Mouse (Mus musculus) heart, embryonic 14.5 days (tissue): Measurements from ENCODE around the gene Maml3. TPM values are rescaled to one million over a fixed set of nuclear protein-coding genes. Genes with fewer than 3 reads are reported as not detected.

ENCODE experiments used
- ATAC-seq: fragments of 200-750 bp; cut with Nextera tagmentation; 2 replicates; pipeline ENCODE4 v1.8.0; 2017; ENCODE audit warnings: low read depth, moderate TSS enrichment; ENCODE audit not compliant: insufficient number of reproducible peaks, insufficient read depth, low FRiP score
- H3K27ac ChIP-seq, 2 experiments: fragments of 200-500 bp in 1 of 2; fragments of 300-500 bp in 1 of 2; sonication (generic) in 1 of 2; replicated peaks in 1 of 2; 2 replicates each; pipeline ENCODE4 v1.5.1; 2012 to 2014; ENCODE audit warnings: low read depth in 2 of 2, low read length in 2 of 2, control low read depth in 1 of 2, mild to moderate bottlenecking in 1 of 2, mixed read lengths in 1 of 2; ENCODE audit not compliant: control insufficient read depth in 1 of 2, insufficient read depth in 1 of 2
- H3K27me3 ChIP-seq: fragments of 300-500 bp; sonication (generic); 2 replicates; pipeline ENCODE4 v1.6.1; 2014; ENCODE audit warnings: mild to moderate bottlenecking, low read length, control low read depth; ENCODE audit not compliant: control insufficient read depth, insufficient read depth
- H3K36me3 ChIP-seq: fragments of 300-500 bp; sonication (generic); 2 replicates; pipeline ENCODE4 v1.6.1; 2014; ENCODE audit warnings: mild to moderate bottlenecking, control low read depth, low read length, mixed read lengths; ENCODE audit not compliant: control insufficient read depth, insufficient read depth
- H3K4me1 ChIP-seq, 2 experiments: fragments of 200-500 bp in 1 of 2; fragments of 300-500 bp in 1 of 2; sonication (generic) in 1 of 2; 2 replicates each; pipeline ENCODE4 v1.6.1; 2012 to 2014; ENCODE audit warnings: low read length in 2 of 2, control low read depth in 1 of 2, mixed read lengths in 1 of 2; ENCODE audit not compliant: control insufficient read depth in 2 of 2, insufficient read depth in 2 of 2
- H3K4me2 ChIP-seq: fragments of 300-500 bp; sonication (generic); 2 replicates; pipeline ENCODE4 v1.6.1; 2014; ENCODE audit warnings: mild to moderate bottlenecking, low read length
- H3K4me3 ChIP-seq, 2 experiments: fragments of 200-500 bp in 1 of 2; fragments of 300-500 bp in 1 of 2; sonication (generic) in 1 of 2; 2 replicates each; pipeline ENCODE4 v1.5.1; 2012 to 2014; ENCODE audit warnings: low read length in 2 of 2, mild to moderate bottlenecking in 2 of 2, control low read depth in 1 of 2, low read depth in 1 of 2, moderate library complexity in 1 of 2; ENCODE audit not compliant: control insufficient read depth in 1 of 2, insufficient read depth in 1 of 2
- H3K9ac ChIP-seq: fragments of 300-500 bp; sonication (generic); 2 replicates; pipeline ENCODE4 v1.6.1; 2014; ENCODE audit warnings: mild to moderate bottlenecking, low read length
- H3K9me3 ChIP-seq: fragments of 300-500 bp; sonication (generic); 2 replicates; pipeline ENCODE4 v1.6.1; 2016; ENCODE audit warnings: low read length, control low read depth; ENCODE audit not compliant: control insufficient read depth
- WGBS: fragments of 180-500 bp; shearing (Covaris S2); extraction: QIAGEN DNeasy Blood & Tissue Kit; methylation state at CpG from one replicate; pipeline ENCODE4 v1.1.7; 2014; 5-methylcytosine and 5-hydroxymethylcytosine counted together
- polyA plus RNA-seq: library from polyadenylated mRNA; unstranded; fragments of >200 nt; fragmentation: Nextera tagmentation; extraction: Ambion mirVana; gene quantifications from 2 replicates; pipeline ENCODE4 v1.2.1, GENCODE M21; 2014

Gene Maml3
- polyA plus RNA-seq, 1 experiment from 2014 or later, result 2.9 TPM

DNA sequence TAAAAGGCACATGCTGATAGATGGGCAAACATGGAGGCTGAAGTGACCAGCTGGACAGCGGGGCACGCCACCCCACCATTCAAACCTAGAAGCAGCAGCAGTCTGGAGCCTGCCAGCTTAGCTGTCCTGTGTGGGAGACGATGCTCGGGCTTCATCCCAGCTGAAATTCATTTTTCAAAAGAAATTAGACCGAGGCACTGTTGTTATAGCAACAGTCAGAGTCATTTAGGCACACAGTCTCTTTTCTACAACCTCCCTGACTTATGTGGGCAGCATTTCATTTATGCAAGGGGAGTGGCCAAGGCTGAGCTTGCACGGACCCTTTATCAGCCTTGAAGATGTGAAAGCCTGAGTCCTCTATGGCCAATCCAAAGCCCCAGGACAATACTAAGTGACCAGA is 234.9 kb downstream of the Maml3 start:
- no peak overlapping the region for H3K4me2 ChIP-seq
- no peaks in the 10 kb centered on the region for H3K36me3 ChIP-seq
- H3K27me3 ChIP-seq, result no peaks in the 10 kb centered on the region
- no peak overlapping the region for H3K9ac ChIP-seq
- H3K27ac ChIP-seq, result no peak overlapping the region
- WGBS, result 74% methylated on average over 6 of the region's 6 CpGs
- H3K4me1 ChIP-seq, result peaks cover 7 to 23% of the 10 kb centered on the region in 2 experiments
- ATAC-seq, result no peak
- no peaks in the 10 kb centered on the region for H3K9me3 ChIP-seq
- no peak overlapping the region for H3K4me3 ChIP-seq

- no peaks in the 10 kb centered on the region for H3K9me3 ChIP-seq
- peaks cover 7 to 15% of the 10 kb centered on the region in 2 experiments for H3K4me1 ChIP-seq
- no peaks in the 10 kb centered on the region for H3K27me3 ChIP-seq
- no peak overlapping the region for H3K27ac ChIP-seq
- ATAC-seq, result no peak
- H3K36me3 ChIP-seq, result no peaks in the 10 kb centered on the region
- H3K4me3 ChIP-seq, result no peak overlapping the region
- 33% methylated on average over 5 of the region's 5 CpGs for WGBS
- H3K4me2 ChIP-seq, result no peak overlapping the region
- H3K9ac ChIP-seq, result no peak overlapping the region
These were observed 236.0 kb downstream of the Maml3 start for GRCm38 (mm10) chr3:51868857-51869256.

GRCm38 (mm10) chr3:51866446-51866845 is 238.4 kb downstream of the Maml3 start:
- no peak overlapping the region for H3K9ac ChIP-seq
- H3K4me1 ChIP-seq, result peaks cover 5 to 15% of the 10 kb centered on the region in 2 experiments
- H3K36me3 ChIP-seq, result no peaks in the 10 kb centered on the region
- H3K27ac ChIP-seq, result no peak overlapping the region
- WGBS, result 90% methylated on average over 5 of the region's 5 CpGs
- no peak overlapping the region for H3K4me3 ChIP-seq
- no peak for ATAC-seq
- H3K4me2 ChIP-seq, result no peak overlapping the region
- H3K27me3 ChIP-seq, result no peaks in the 10 kb centered on the region
- no peaks in the 10 kb centered on the region for H3K9me3 ChIP-seq

GRCm38 (mm10) chr3:51861631-51862030 is 243.2 kb downstream of the Maml3 start:
- 85% methylated on average over 9 of the region's 9 CpGs for WGBS
- Histone ChIP-seq H3K27me3 (no peaks in the 10 kb centered on the region), H3K9ac (no peak overlapping the region), H3K4me3 (no peak overlapping the region), H3K36me3 (no peaks in the 10 kb centered on the region), H3K27ac (no peak overlapping the region), H3K9me3 (no peaks in the 10 kb centered on the region), H3K4me1 (no peaks in the 10 kb centered on the region), H3K4me2 (no peak overlapping the region)
- ATAC-seq, result no peak

DNA sequence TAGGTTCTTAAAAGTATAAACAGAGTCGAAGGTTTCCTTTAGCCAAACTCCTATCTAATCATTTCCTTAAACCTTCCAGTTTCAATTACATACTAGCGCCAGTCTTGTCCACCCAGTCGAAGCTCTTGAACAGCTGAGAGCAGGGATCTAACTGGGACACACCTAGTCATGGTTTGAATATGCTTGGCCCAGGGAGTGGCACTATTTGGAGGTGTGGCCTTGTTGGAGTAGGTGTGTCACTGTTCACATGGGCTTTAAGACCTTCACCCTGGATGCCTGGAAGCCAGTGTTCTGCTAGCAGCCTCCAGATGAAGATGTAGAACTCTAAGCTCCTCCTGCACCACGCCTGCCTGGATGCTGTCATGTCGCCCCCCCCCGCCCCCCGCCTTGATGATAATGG is 244.4 kb downstream of the Maml3 start:
- ATAC-seq, result no peak
- no peaks in the 10 kb centered on the region for H3K4me1 ChIP-seq

GRCm38 (mm10) chr3:51859208-51859607 is 245.7 kb downstream of the Maml3 start:
- 70% methylated on average over 2 of the region's 2 CpGs for WGBS
- H3K9me3 ChIP-seq, result no peaks in the 10 kb centered on the region
- ATAC-seq, result no peak
- H3K27me3 ChIP-seq, result no peaks in the 10 kb centered on the region
- no peak overlapping the region for H3K4me3 ChIP-seq
- no peaks in the 10 kb centered on the region; the same call in 1 of the 2 replicates for H3K36me3 ChIP-seq
- no peak overlapping the region for H3K9ac ChIP-seq
- H3K4me2 ChIP-seq, result no peak overlapping the region
- H3K27ac ChIP-seq, result no peak overlapping the region
- no peaks in the 10 kb centered on the region for H3K4me1 ChIP-seq

More for the DNA sequence above, 244.4 kb downstream of the Maml3 start:
- no peak overlapping the region for H3K4me2 ChIP-seq
- H3K36me3 ChIP-seq, result no peaks in the 10 kb centered on the region; the same call in 1 of the 2 replicates
- H3K27me3 ChIP-seq, result no peaks in the 10 kb centered on the region
- no peaks in the 10 kb centered on the region for H3K9me3 ChIP-seq
- no peak overlapping the region for H3K9ac ChIP-seq
- H3K4me3 ChIP-seq, result no peak overlapping the region
- 80% methylated on average over 7 of the region's 7 CpGs for WGBS
- no peak overlapping the region for H3K27ac ChIP-seq

GRCm38 (mm10) chr3:51854152-51854551 is 250.7 kb downstream of the Maml3 start:
- H3K27me3 ChIP-seq, result no peaks in the 10 kb centered on the region
- no peak overlapping the region for H3K4me3 ChIP-seq
- no peak overlapping the region for H3K9ac ChIP-seq
- 85% methylated on average over 10 of the region's 10 CpGs for WGBS
- no peak overlapping the region for H3K27ac ChIP-seq
- no peaks in the 10 kb centered on the region; the same call in 1 of the 2 replicates for H3K36me3 ChIP-seq
- no peaks in the 10 kb centered on the region for H3K9me3 ChIP-seq
- H3K4me2 ChIP-seq, result no peak overlapping the region
- H3K4me1 ChIP-seq, result peaks cover 7% of the 10 kb centered on the region in 2 experiments; a peak in 3 of 4 replicates
- no peak for ATAC-seq

DNA sequence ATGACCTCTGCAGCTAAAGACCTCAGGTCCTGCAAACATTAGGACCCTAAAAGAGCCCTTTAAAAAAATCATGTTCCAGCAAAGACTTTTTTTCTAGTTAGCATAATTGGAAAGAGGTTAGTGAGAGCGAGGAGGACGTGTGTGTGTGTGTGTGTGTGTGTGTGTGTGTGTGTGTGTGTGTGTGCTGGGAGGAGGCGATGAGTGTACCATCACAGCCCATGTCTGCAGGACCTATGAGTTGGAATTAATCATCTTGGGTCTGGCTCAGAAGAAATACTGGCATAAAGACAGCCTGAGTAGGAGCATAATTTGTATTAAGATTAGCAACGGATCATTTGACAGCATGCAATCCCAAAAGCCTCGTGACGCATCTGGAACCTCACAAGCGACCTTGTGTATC is 251.3 kb downstream of the Maml3 start:
- no peak overlapping the region for H3K4me2 ChIP-seq
- no peak for ATAC-seq
- no peaks in the 10 kb centered on the region for H3K27me3 ChIP-seq
- 88% methylated on average over 7 of the region's 7 CpGs for WGBS
- no peak overlapping the region for H3K27ac ChIP-seq
- no peak overlapping the region for H3K4me3 ChIP-seq
- H3K4me1 ChIP-seq, result peaks cover 7% of the 10 kb centered on the region in 2 experiments; a peak in 3 of 4 replicates
- H3K36me3 ChIP-seq, result no peaks in the 10 kb centered on the region; the same call in 1 of the 2 replicates
- H3K9me3 ChIP-seq, result no peaks in the 10 kb centered on the region
- no peak overlapping the region for H3K9ac ChIP-seq
